Mouse (Mus musculus) A20 (cell line): ENCODE measurements at regions not wholly inside any gene's neighbourhood (a gene's known extent, or its start where the extent isn't known, plus 50 kb on each side); places are given as distances from the start of the nearest gene placed in this dataset.
"Not testable (repeated sequence)": the region's sequence is repeated elsewhere in the genome, so short reads cannot be mapped to it uniquely, and the experiment has no call there.

ENCODE experiments used
- DNase-seq: peaks from one replicate; pipeline ENCODE4 v3.0.0-alpha.2; 2011; ENCODE audit warnings: low read depth, low spot score

GRCm38 (mm10) chr7:137979361-137979760 lies 418.2 kb downstream of the Tcerg1l start:
- no peak for DNase-seq

- no peak for DNase-seq
Observed at GRCm38 (mm10) chr7:138005806-138006205, 391.7 kb downstream of the Tcerg1l start.

GRCm38 (mm10) chr7:138006971-138007370 lies 390.6 kb downstream of the Tcerg1l start:
- no peak for DNase-seq

- no peak for DNase-seq
Observed at GRCm38 (mm10) chr7:138008601-138009000, 388.9 kb downstream of the Tcerg1l start.

- DNase-seq, result not testable (repeated sequence)
Observed at GRCm38 (mm10) chr7:138024021-138024420, 373.5 kb downstream of the Tcerg1l start.

- DNase-seq, result no peak
Observed at GRCm38 (mm10) chr7:138051696-138052095, 345.8 kb downstream of the Tcerg1l start.

- DNase-seq, result no peak
Observed at GRCm38 (mm10) chr7:138054756-138055155, 342.8 kb downstream of the Tcerg1l start.

- no peak for DNase-seq
Observed at GRCm38 (mm10) chr7:138061116-138061515, 336.4 kb downstream of the Tcerg1l start.

- DNase-seq, result no peak
Observed at GRCm38 (mm10) chr7:138066921-138067320, 330.6 kb downstream of the Tcerg1l start.

- DNase-seq, result no peak
Observed at GRCm38 (mm10) chr7:138075231-138075630, 322.3 kb downstream of the Tcerg1l start.

- DNase-seq, result peak; percentile 63
Observed at GRCm38 (mm10) chr7:138083980-138084379, 313.6 kb downstream of the Tcerg1l start.

GRCm38 (mm10) chr7:138107471-138108210 lies 289.9 kb downstream of the Tcerg1l start:
- DNase-seq, result no peak

GRCm38 (mm10) chr7:138121497-138121896 lies 276.0 kb downstream of the Tcerg1l start:
- DNase-seq, result no peak

- DNase-seq, result no peak
Observed at GRCm38 (mm10) chr7:138129701-138130100, 267.8 kb downstream of the Tcerg1l start.

GRCm38 (mm10) chr7:138133427-138133826 lies 264.1 kb downstream of the Tcerg1l start:
- DNase-seq, result no peak

- DNase-seq, result no peak
Observed at GRCm38 (mm10) chr7:138137934-138138333, 259.6 kb downstream of the Tcerg1l start.

GRCm38 (mm10) chr7:138139766-138140165 lies 257.8 kb downstream of the Tcerg1l start:
- no peak for DNase-seq

- no peak for DNase-seq
Observed at GRCm38 (mm10) chr7:138149496-138149895, 248.0 kb downstream of the Tcerg1l start.

- DNase-seq, result no peak
Observed at GRCm38 (mm10) chr7:138153455-138154167, 243.9 kb downstream of the Tcerg1l start.
